Mouse (Mus musculus) splenic B cell, adult 2 months (primary cell): ENCODE measurements around the gene Myo6.

Source experiments
- DNase-seq: peaks from one replicate; pipeline ENCODE4 v3.0.0-alpha.2; 2011; ENCODE audit warnings: low read depth, low spot score
- H3K27me3 ChIP-seq: 2 replicates; pipeline ENCODE4 v1.6.1; 2012; ENCODE audit warnings: mild to moderate bottlenecking, low read length, moderate library complexity, mixed read lengths; ENCODE audit not compliant: control insufficient read depth, poor library complexity, insufficient read depth, severe bottlenecking
- H3K36me3 ChIP-seq: 2 replicates; pipeline ENCODE4 v1.6.1; 2012; ENCODE audit warnings: mild to moderate bottlenecking, low read length, moderate library complexity, mixed read lengths; ENCODE audit not compliant: control insufficient read depth, poor library complexity, insufficient read depth, severe bottlenecking

Gene Myo6

DNA sequence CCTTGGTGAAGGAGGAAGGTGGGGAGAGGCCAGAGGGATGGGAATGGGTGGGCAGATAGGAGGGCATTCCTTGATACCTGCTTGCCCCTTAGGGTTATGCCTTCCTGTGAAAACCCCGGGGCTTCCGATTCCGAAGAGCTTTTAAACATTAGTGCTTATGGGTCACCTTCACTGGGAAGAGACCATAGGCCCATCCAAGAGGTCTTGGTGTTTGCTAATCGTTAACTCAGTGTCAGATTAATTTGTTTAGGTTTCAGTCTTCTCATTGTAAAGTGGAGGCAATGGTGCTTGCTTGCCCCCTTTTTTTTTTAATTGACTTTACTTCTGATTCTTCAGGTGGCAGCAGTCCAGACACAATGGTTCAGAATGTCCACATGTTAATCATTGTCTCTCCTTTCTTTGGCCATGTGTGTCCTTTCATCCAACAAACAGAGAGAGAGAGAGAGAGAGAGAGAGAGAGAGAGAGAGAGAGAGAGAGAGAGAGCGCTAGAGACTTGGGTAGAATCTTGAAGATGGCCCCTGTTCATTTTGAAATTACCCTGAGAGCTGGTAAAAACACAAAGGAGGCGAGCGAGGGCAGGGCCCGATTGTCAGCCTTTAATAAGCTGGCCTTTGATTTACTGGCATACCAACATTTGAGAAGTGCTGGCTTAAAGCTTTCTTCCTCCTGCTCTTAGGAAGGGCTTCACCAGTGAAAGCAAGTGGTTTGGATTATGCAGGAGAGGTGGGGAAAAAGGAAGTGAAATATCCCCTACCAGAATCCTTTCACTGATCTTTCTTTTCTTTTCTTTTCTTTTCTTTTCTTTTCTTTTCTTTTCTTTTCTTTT lies 7.8 kb downstream of the Myo6 start:
- H3K27me3 ChIP-seq, result no peaks in the 10 kb centered on the region
- DNase-seq, result no peak
- no peaks in the 10 kb centered on the region for H3K36me3 ChIP-seq

DNA sequence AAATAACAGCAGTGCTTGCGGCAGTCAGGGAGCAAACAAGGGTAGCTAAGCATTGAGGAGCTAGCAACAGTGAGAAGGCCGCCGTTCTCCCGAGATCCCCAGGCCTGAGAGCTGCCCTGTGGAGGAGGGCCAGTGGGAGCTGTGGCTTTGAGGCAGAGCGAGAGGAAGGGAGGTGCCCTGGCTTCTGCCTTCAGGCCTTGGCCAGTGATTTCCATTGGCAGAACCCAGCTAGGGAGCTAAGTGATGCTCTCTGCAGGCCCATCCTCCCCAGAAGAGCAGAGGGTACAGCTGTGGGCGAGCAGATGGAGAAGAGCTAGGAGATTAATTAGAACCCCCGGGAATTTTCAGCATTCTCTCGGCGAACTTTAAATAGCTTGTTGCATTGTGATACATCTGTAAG lies 8.8 kb downstream of the Myo6 start:
- no peak for DNase-seq
- Histone ChIP-seq H3K36me3 (no peaks in the 10 kb centered on the region), H3K27me3 (no peaks in the 10 kb centered on the region)

DNA sequence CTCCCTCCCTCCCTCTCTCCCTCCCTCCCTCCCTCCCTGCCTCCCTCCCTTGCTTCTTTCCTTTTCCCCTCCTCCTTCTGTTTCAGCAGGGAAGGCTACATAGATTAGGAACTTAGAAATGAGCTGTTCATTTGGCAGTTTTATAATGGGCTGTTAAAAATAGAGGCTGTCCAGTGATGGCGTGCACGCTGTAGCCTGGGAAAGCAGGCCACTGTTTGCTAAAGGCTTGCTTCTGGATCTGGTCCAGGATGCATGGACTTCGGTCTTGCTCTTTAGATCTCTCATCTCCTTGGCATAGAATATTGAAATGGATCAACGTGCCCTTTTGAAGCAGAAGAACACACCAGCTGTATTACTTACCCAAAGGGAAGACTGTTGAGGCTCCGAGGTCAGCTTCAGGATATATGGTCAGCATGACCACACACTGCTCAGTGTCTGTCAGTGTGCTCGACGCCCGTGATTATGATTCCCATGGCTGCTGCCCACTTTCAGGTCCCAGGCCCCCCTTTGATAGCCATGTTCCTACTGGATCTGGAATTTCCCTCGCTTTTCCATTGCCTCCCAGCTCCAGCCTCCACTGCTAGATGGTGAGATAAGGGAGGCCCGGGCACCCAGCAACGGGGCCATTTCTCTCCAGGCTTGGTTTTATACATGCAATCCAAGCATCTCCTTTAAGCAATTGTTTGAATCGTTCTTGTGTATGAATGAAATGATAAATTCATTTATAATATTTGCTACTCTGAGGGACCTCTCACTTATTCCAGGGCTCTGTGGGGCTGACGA lies 12.1 kb downstream of the Myo6 start:
- Histone ChIP-seq H3K36me3 (no peaks in the 10 kb centered on the region), H3K27me3 (no peaks in the 10 kb centered on the region)
- DNase-seq, result no peak

- DNase-seq, result no peak
Observed at GRCm38 (mm10) chr9:80178670-80179069, 13.8 kb downstream of the Myo6 start.

DNA sequence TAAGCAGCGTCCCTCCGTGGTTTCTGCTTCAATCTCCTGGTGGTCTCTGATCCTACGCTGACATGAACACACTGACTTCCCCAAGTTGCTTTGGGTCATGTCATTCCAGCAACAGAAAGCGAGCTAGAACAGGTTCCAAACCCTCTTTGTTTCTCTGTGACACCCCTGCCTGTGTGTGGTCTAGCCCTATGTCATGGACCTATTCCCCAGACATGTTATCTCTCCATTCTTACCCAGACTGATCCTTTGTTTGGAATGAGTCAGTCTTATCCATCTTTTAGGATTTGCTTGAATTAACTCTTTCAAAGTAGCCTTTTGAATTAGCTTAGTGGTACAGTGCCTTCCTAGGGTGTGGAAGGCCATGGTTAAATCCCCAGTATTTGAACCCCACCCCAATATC lies 14.9 kb downstream of the Myo6 start:
- Histone ChIP-seq H3K27me3 (no peaks in the 10 kb centered on the region), H3K36me3 (no peaks in the 10 kb centered on the region)
- no peak for DNase-seq

More at GRCm38 (mm10) chr9:80178670-80179069, 13.8 kb downstream of the Myo6 start:
- Histone ChIP-seq H3K27me3 (no peaks in the 10 kb centered on the region), H3K36me3 (no peaks in the 10 kb centered on the region)

GRCm38 (mm10) chr9:80180771-80181170 lies 15.9 kb downstream of the Myo6 start:
- Histone ChIP-seq H3K27me3 (no peaks in the 10 kb centered on the region), H3K36me3 (no peaks in the 10 kb centered on the region)
- DNase-seq, result no peak

DNA sequence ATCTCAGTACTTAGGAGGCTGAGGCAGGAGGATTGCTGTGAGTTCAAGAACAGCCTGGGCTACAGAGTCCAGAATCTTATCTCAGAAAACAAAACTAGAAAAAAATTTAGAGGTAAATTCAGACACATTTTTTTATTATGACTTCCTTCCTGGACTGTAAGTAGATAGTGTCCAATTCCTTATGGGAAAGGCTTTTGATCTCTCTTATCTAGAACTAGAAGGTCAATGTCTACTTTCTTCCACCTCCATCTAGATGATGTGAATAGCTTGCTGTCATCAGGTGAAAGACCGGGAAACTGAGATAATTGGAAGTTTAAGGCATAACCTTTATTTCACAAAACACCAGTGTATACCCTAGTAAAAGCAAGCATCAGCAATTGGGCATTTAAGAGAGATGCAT lies 16.9 kb downstream of the Myo6 start:
- no peak for DNase-seq
- Histone ChIP-seq H3K27me3 (no peaks in the 10 kb centered on the region), H3K36me3 (no peaks in the 10 kb centered on the region)

GRCm38 (mm10) chr9:80184138-80184537 lies 19.3 kb downstream of the Myo6 start:
- H3K27me3 ChIP-seq, result no peaks in the 10 kb centered on the region
- H3K36me3 ChIP-seq, result no peaks in the 10 kb centered on the region
- no peak for DNase-seq

- no peaks in the 10 kb centered on the region for H3K36me3 ChIP-seq
- DNase-seq, result no peak
- no peaks in the 10 kb centered on the region for H3K27me3 ChIP-seq
Observed at GRCm38 (mm10) chr9:80185737-80186136, 20.9 kb downstream of the Myo6 start.

DNA sequence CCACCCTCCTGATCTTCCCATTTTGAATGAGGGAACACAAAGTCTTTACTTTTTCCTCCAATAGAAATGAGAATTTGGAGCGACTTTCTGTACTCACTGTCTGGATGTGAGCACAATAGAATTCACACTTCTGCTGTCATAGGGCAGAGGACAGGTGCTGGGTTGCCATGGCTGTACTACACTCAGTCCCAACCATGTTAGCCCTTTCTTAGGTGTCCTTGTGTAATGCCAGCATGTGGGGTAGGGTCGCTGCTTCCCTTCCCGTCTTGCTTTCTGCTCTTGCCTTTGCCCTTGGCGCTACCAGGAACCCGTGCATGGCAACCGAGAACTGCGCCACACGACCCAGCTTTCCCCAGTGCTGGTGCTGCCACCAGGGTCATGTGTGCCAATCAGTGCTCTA lies 21.9 kb downstream of the Myo6 start:
- no peak for DNase-seq
- no peaks in the 10 kb centered on the region for H3K27me3 ChIP-seq

GRCm38 (mm10) chr9:80188324-80188893 lies 23.6 kb downstream of the Myo6 start:
- no peaks in the 10 kb centered on the region for H3K27me3 ChIP-seq
- no peak for DNase-seq
- H3K36me3 ChIP-seq, result no peaks in the 10 kb centered on the region

More for the DNA sequence above, 21.9 kb downstream of the Myo6 start:
- H3K36me3 ChIP-seq, result no peaks in the 10 kb centered on the region

DNA sequence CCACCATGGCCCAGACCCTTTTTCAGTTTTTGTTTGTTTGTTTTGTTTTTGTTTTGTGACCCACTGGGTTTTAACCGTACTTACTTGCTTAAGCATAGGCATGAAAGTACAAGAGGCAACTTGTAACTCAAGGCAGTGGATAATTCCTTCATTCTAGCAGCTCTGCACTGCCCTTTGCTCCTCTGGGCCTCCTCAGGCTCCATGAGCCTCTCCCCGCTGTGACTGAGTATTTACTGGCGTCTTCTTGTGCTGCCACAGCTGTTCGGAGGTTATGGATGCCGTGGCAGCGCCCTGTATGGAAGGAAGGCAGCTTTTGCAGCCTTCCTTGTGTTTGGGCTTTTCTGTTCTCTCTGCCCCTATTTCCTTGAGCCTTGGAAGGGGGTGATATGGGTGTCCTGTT lies 26.4 kb downstream of the Myo6 start:
- H3K36me3 ChIP-seq, result no peaks in the 10 kb centered on the region

GRCm38 (mm10) chr9:80192324-80192723 lies 27.5 kb downstream of the Myo6 start:
- no peaks in the 10 kb centered on the region for H3K36me3 ChIP-seq
- no peak for DNase-seq
- H3K27me3 ChIP-seq, result no peaks in the 10 kb centered on the region

More for the DNA sequence above, 26.4 kb downstream of the Myo6 start:
- no peak for DNase-seq
- H3K27me3 ChIP-seq, result no peaks in the 10 kb centered on the region

- H3K27me3 ChIP-seq, result no peaks in the 10 kb centered on the region
- DNase-seq, result no peak
Observed at GRCm38 (mm10) chr9:80194446-80194845, 29.6 kb downstream of the Myo6 start.

DNA sequence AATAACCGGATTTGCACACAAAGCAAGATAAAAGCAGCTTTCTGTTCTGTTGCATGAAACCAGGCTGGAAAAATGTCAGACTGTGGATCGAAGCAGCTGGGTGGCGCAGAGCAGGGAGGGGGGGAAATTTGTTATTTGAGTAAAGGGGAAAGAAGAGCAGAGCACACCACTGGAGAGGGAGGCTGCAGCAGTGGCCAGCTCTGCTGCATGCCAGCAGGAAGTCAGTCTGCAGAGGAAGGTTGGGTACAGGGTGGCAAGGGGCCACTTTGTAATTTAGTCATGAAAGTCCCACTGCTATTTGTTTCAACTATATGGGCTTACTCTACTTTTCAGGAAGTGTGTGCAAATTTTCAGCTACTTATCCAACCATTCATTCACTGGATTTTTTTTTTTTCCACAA lies 31.3 kb downstream of the Myo6 start:
- DNase-seq, result no peak
- no peaks in the 10 kb centered on the region for H3K27me3 ChIP-seq
- H3K36me3 ChIP-seq, result no peaks in the 10 kb centered on the region

More at GRCm38 (mm10) chr9:80194446-80194845, 29.6 kb downstream of the Myo6 start:
- H3K36me3 ChIP-seq, result no peaks in the 10 kb centered on the region
